Mouse (Mus musculus): ENCODE data around the gene Cdk18. TPM values are rescaled to one million over a fixed set of nuclear protein-coding genes. Genes with fewer than 3 reads are reported as not detected.

Gene Cdk18
- polyA plus RNA-seq, 1 experiment: 40.2 TPM

DNA sequence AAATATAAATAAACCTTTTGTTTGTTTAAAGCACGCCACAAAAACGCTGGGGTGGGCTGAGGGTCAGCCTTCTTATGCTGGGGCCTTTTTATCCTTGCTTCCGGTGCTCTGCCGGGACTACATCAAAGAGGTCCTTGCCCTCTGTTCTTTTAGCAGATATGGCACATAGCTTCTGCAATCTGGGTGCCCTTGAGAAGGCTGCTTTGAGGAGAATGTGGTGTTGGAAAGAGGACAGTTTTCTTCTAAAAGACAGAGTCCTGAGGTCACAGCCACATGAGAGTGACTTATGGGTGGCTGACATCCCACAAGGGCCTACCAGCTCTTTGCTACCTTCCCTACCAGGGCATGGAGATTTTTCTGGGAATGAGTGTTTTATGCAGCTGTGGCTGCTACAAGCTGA is 1.1 kb upstream of the Cdk18 start:
- Histone ChIP-seq H3K36me3 (ENCODE audit: control insufficient read depth, insufficient read depth) (peaks cover 4% of the 10 kb centered on the region), H3ac (ENCODE audit: control insufficient read depth, insufficient read length, low read depth) (no peak overlapping the region), H3K79me2 (ENCODE audit: control insufficient read depth, insufficient read depth) (peaks cover 46% of the 10 kb centered on the region), H3K4me3 (ENCODE audit: insufficient read depth, poor library complexity, severe bottlenecking) (no peak overlapping the region), H3K27me3 (ENCODE audit: control insufficient read depth, insufficient read depth, insufficient read length) (no peaks in the 10 kb centered on the region), H3K79me3 (ENCODE audit: low read depth) (peaks cover 37% of the 10 kb centered on the region)
- no peak for TF ChIP-seq MYOD1 (IDR thresholded peaks at IDR 0.05; ENCODE audit: control insufficient read depth, insufficient read length, low read depth)
- no peak for TF ChIP-seq FOSL1 (IDR thresholded peaks at IDR 0.05; ENCODE audit: insufficient read depth, low read length, poor library complexity, severe bottlenecking)
- no peak for TF ChIP-seq CTCF (IDR thresholded peaks at IDR 0.05; ENCODE audit: control insufficient read depth, insufficient read depth, insufficient read length)
- no peak for TF ChIP-seq USF1 (IDR thresholded peaks at IDR 0.05; ENCODE audit: low read depth)
- no peak for TF ChIP-seq MYOG (IDR thresholded peaks at IDR 0.05; ENCODE audit: control insufficient read depth, extremely low read depth, insufficient read length)
- no peak for TF ChIP-seq MAX (IDR thresholded peaks at IDR 0.05)
- no peak for TF ChIP-seq CEBPB (IDR thresholded peaks at IDR 0.05; ENCODE audit: low read depth)

DNA sequence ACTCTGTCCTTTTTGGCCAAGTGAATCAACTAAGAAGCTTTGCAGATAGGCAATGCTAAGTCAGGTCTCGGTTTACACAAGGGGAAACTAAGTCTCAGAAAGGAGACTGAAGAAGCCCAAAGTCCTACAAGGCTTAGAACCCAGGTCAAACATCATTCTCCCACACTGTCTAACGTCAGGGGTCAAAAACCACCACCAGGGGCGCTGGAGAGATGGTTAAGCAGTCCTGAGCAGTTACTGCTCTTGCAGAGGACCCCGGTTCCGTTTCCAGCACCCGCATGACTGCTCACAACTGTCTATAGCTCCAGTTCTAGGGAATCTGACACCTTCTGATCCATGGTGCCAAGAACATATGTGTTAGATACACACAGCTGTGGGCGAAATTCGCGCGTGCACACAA is 687 bp upstream of the Cdk18 start:
- no peak overlapping the region for H3ac ChIP-seq (ENCODE audit: control insufficient read depth, insufficient read length, low read depth)
- peaks cover 4% of the 10 kb centered on the region for H3K36me3 ChIP-seq (ENCODE audit: control insufficient read depth, insufficient read depth)
- H3K79me2 ChIP-seq (ENCODE audit: control insufficient read depth, insufficient read depth): peaks cover 50% of the 10 kb centered on the region
- no peaks in the 10 kb centered on the region for H3K27me3 ChIP-seq (ENCODE audit: control insufficient read depth, insufficient read depth, insufficient read length)
- no peak overlapping the region for H3K4me3 ChIP-seq (ENCODE audit: insufficient read depth, poor library complexity, severe bottlenecking)
- TF ChIP-seq CTCF (IDR thresholded peaks at IDR 0.05; ENCODE audit: control insufficient read depth, insufficient read depth, insufficient read length) (peak; percentile 11), USF1 (IDR thresholded peaks at IDR 0.05; ENCODE audit: low read depth) (no peak), CEBPB (IDR thresholded peaks at IDR 0.05; ENCODE audit: low read depth) (no peak), MAX (IDR thresholded peaks at IDR 0.05) (no peak)
- H3K79me3 ChIP-seq (ENCODE audit: low read depth): peaks cover 41% of the 10 kb centered on the region

DNA sequence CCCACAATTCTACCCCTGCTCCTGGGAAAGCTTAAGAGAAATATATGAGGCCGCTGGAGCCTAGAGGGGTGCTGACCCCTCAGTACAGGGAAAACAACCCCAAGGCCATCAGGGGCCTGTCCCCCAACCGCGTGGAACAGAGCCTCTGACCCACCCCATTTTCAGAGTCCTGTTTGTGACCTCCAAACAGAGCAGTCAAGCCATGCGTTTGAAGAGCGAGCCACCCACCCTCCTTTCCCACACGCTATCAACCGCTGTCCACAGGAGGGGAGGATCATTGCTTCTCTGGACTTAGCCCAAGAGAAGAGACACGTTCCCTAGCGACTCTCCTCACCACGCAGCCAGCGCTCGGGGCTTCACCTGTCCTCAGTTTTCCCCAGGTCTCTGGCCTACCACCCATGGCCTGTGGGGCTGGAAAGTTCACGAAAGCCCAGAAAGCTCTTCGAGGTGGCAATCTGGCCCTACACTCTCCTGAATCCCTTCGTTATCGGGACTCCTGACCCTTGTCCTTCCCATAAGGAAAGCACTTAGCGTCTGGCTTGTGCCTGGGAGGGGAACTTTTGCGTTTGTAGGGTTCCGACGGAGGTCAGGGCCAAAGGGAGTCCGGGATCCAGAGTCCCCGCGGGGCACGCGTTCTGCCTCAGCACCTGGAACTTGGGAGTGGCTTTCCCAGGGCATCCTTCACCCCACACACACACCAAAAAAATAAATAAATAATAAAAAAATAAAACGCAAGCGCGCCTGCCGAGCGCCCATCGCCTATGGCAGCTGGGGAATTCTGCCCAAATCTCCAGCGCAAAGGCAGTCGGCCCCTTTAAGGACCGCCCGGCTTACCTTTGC is 688 bp downstream of the Cdk18 start:
- Histone ChIP-seq H3K79me3 (ENCODE audit: low read depth) (peaks cover 53% of the 10 kb centered on the region), H3K27me3 (ENCODE audit: control insufficient read depth, insufficient read depth, insufficient read length) (no peaks in the 10 kb centered on the region), H3K4me3 (ENCODE audit: insufficient read depth, poor library complexity, severe bottlenecking) (peak overlapping the region; percentile 91), H3K79me2 (ENCODE audit: control insufficient read depth, insufficient read depth) (peaks cover 63% of the 10 kb centered on the region), H3K36me3 (ENCODE audit: control insufficient read depth, insufficient read depth) (peaks cover 4% of the 10 kb centered on the region), H3ac (ENCODE audit: control insufficient read depth, insufficient read length, low read depth) (peak overlapping the region; percentile 93)
- TF ChIP-seq FOSL1 (IDR thresholded peaks at IDR 0.05; ENCODE audit: insufficient read depth, low read length, poor library complexity, severe bottlenecking) (no peak), MAX (IDR thresholded peaks at IDR 0.05) (peak; percentile 17)

DNA sequence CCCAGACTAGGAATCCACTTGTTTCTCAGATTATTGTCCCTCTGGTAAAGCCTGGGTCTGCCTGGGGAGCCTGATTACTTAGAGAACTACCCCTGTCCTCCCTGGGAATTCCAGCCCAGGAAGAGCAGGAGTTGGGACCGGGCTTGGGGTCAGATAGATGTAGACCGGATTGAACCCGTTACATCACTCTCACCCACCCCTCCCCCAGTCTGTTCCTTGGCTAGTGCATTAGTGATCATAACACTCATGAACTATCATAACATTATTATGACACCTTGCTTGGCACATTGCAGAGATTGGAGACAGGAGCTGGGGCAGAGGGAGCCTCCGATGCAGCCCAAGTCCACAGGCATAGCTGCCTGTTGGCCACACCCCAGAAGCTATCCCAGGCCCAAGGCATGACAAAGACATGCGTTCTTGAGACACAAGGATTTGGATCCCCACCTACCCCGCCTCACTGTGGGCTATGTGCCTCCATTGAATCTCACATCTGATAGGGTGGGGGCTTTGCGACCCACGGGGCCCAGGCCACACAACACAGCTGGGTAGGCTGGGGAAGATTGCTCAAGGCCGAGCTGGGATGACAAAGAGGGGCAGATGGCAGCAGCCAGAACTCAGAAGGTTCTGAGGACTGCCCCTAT is 1.4 kb downstream of the Cdk18 start:
- H3ac ChIP-seq (ENCODE audit: control insufficient read depth, insufficient read length, low read depth): peak overlapping the region; percentile 93
- peaks cover 59% of the 10 kb centered on the region for H3K79me3 ChIP-seq (ENCODE audit: low read depth)
- H3K4me3 ChIP-seq (ENCODE audit: insufficient read depth, poor library complexity, severe bottlenecking): peak overlapping the region; percentile 91
- H3K36me3 ChIP-seq (ENCODE audit: control insufficient read depth, insufficient read depth): peaks cover 6% of the 10 kb centered on the region
- TF ChIP-seq MAX (IDR thresholded peaks at IDR 0.05): no peak
- TF ChIP-seq MYOD1 (IDR thresholded peaks at IDR 0.05; ENCODE audit: control insufficient read depth, insufficient read length, low read depth): no peak
- no peak for TF ChIP-seq CTCF (IDR thresholded peaks at IDR 0.05; ENCODE audit: control insufficient read depth, insufficient read depth, insufficient read length)
- TF ChIP-seq CEBPB (IDR thresholded peaks at IDR 0.05; ENCODE audit: low read depth): no peak
- TF ChIP-seq MYOG (IDR thresholded peaks at IDR 0.05; ENCODE audit: control insufficient read depth, extremely low read depth, insufficient read length): no peak
- TF ChIP-seq FOSL1 (IDR thresholded peaks at IDR 0.05; ENCODE audit: insufficient read depth, low read length, poor library complexity, severe bottlenecking): no peak
- TF ChIP-seq USF1 (IDR thresholded peaks at IDR 0.05; ENCODE audit: low read depth): no peak
- no peaks in the 10 kb centered on the region for H3K27me3 ChIP-seq (ENCODE audit: control insufficient read depth, insufficient read depth, insufficient read length)
- H3K79me2 ChIP-seq (ENCODE audit: control insufficient read depth, insufficient read depth): peaks cover 71% of the 10 kb centered on the region

DNA sequence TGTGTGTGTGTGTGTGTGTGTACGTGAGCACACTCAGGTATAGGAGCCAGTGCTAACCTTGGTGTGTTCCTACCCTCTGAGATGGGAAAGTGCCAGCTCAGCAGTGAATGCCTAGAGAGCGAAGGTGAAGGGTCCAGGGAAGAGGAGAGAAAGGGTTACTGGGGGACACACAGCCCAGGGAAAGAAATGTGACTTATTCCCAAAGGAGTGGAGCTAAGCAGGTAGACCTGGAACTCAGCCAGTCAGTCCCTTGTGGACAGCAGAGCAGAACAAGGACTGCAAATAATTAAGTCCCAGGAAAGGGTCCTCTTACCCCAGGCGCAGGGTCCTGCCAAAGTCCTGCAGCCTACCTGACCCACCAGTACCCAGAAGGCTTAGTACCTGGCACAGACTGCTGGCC is 2.6 kb downstream of the Cdk18 start:
- Histone ChIP-seq H3K36me3 (ENCODE audit: control insufficient read depth, insufficient read depth) (peaks cover 8% of the 10 kb centered on the region), H3K4me3 (ENCODE audit: insufficient read depth, poor library complexity, severe bottlenecking) (peak overlapping the region; percentile 7), H3K27me3 (ENCODE audit: control insufficient read depth, insufficient read depth, insufficient read length) (no peaks in the 10 kb centered on the region), H3K79me2 (ENCODE audit: control insufficient read depth, insufficient read depth) (peaks cover 83% of the 10 kb centered on the region), H3K79me3 (ENCODE audit: low read depth) (peaks cover 70% of the 10 kb centered on the region), H3ac (ENCODE audit: control insufficient read depth, insufficient read length, low read depth) (no peak overlapping the region)
- TF ChIP-seq MYOD1 (IDR thresholded peaks at IDR 0.05; ENCODE audit: control insufficient read depth, insufficient read length, low read depth): no peak
- TF ChIP-seq FOSL1 (IDR thresholded peaks at IDR 0.05; ENCODE audit: insufficient read depth, low read length, poor library complexity, severe bottlenecking): no peak
- TF ChIP-seq MAX (IDR thresholded peaks at IDR 0.05): no peak
- TF ChIP-seq MYOG (IDR thresholded peaks at IDR 0.05; ENCODE audit: control insufficient read depth, extremely low read depth, insufficient read length): no peak
- TF ChIP-seq CEBPB (IDR thresholded peaks at IDR 0.05; ENCODE audit: low read depth): no peak
- no peak for TF ChIP-seq CTCF (IDR thresholded peaks at IDR 0.05; ENCODE audit: control insufficient read depth, insufficient read depth, insufficient read length)
- TF ChIP-seq USF1 (IDR thresholded peaks at IDR 0.05; ENCODE audit: low read depth): no peak

Data from C2C12 (cell line).